Mouse (Mus musculus): ENCODE measurements around the gene Trim5.
"Not testable (repeated sequence)": the region's sequence is repeated elsewhere in the genome, so short reads cannot be mapped to it uniquely, and the experiment has no call there.

GRCm38 (mm10) chr7:104287576-104288443 is at the start of gene Trim5:
- TF ChIP-seq POLR2A (IDR thresholded peaks at IDR 0.05; ENCODE audit: low read depth, low read length); CTCF (IDR thresholded peaks at IDR 0.05; ENCODE audit: borderline replicate concordance, insufficient read depth, low read length): not testable (repeated sequence)

All from embryonic fibroblast, embryonic 13.5 days (primary cell).